Mouse (Mus musculus) urinary bladder, postnatal 4 days (tissue): Measurements from ENCODE around the gene Isx.

Source experiments
- DNase-seq, 2 experiments: peaks; one replicate each; pipeline ENCODE4 v3.0.0; 2021 to 2022; ENCODE audit warnings: low spot score in 2 of 2

Gene Isx

DNA sequence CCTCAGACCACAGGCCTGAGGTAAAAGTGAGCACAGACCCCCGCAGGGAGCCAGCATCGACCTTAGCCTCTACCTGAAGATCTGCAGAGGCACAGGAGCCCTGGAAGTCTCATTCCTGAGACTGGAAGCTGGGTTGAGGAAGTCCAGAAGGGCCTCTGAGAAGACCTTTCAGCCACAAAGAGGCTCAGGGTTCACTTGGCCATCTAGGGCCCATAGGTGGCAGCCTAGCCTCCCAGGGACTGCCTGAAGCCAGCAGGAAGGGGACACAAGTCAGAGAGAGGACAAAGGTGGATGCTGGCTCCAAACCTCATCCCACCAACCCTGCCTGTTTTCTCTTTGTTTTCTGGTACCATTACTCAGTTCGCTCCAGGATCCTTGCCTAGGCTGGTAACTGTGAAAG lies at the start of gene Isx:
TSS of gene Isx (plus strand) at position 234 of the 400 bp plus-strand sequence.
- no peak for DNase-seq

DNA sequence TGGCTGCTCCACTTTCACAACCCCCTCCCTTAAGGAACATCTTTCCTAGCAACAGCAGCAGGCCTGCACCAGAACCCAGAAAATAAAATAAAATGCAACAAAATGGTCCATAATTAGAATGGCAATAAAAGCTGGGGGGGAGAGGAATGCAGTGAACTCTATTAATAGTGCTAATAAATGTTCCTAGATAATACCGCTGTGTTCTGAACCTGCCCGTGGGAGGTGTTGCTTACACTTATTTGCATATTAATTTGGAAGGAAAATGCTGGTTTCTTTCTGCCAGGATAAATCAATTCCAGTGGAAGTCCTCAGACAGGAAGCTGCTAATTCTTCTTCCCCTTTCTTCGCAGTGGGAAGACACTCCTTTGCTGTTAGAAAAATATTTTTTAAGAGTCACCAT lies 45.3 kb upstream of the Isx start:
- no peak for DNase-seq

DNA sequence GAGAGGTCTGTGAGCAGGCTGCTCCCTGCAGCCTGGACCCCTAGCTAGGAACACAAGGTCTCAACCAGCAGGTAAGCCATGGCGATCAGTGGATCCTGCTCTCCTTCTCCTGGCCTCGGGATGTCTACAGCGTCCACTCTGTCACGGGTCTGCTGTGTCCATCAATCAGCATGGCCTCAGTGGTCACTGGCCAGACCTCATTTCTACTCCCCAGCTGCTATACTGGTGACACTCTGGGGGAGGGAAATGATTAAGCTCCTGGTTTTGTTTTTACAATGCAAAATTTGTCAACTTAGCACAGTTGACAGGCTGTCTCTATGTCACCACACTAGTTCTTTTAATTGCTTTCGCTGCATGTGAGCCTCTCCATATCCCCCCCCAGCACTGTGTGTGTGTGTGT lies 41.7 kb upstream of the Isx start:
- no peak for DNase-seq

DNA sequence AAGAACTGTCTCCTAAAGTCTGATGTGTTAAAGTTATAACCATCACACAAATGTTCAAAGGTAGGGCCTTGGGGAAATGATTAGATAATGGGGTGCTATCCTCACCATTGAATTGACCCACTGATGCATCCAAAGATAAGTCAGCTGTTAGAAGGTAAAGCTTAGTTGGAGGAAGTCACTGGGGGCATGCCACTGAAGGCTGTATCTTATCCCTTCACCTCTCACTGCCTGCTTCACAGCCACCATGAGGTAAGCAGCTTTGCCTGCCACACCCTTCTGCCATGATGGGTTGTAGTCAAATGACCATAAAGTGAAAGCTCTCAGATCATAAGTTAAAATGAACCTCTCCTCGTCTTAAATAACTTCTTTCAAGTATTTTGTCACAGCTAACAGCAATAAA lies 38.7 kb upstream of the Isx start:
- no peak for DNase-seq

DNA sequence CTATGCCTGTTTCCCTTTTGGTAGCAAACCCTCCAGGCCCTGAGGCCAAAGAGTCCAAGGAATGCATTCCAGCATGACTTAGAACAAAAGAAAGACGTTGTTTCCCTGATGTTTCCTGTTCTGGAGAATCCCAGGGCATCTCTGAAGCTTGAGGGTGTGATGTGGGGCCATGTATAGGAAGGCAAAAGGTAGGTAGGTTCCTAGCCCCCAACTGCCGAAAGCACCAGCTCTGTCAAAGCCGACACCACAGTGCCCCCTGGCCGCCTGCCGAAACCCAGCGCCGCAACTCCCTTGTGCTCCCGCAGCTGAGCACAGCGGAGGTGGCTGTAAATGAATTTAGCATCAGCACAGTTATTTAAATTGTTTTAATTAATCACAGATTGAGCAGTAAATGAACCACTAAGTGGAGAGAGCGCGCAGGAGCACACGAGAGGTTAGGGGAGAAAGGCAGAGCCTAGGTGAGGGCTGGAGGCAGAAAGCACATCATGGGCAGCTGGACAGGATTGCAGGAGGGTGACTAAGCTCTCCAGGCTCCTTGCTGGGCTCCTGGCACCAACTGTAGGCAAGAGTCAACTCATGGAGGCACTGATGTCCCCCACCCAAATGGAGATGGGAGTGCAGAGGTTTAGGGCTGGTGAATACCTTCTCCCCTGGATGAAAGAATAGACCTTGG lies 25.5 kb upstream of the Isx start:
- peak in 1 of 2 experiments; percentile 57 for DNase-seq

DNA sequence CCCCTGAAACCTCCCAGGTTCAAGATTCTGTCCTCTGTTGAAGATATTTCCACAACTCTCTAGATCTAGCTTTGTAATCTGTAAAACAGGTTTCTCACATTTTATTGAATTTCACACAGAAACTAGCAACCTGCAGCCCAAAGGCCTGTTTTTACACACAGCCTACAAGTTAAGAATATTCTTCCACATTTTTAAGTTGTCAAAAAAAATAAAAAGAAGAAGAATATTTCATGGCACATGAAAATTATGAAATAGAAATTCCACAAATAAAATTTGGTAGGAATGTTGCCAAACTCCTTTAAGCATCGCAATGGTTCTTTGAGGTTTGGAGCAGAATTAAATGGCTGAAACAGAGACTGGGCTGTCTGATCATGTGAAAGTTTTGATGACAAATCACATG lies 24.3 kb upstream of the Isx start:
- no peak for DNase-seq

DNA sequence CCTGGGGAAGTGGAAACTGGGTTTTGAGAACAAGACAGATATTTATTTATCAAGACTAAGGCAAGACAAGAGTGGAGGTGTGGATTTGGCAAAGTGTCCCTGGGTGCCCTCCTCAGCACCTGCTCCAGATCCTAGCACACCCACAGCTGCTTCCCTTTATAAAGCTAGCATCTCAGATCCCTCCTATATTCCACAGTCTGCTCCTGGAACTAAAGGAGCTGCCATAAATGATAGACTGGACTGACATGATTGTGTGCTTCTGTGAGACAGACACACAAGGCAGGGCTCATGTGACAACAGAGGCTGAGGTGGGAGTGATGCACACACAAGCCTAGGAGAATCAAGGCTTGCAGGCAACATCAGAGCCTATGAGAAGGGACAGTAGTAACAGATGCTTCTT lies 22.0 kb upstream of the Isx start:
- no peak for DNase-seq

DNA sequence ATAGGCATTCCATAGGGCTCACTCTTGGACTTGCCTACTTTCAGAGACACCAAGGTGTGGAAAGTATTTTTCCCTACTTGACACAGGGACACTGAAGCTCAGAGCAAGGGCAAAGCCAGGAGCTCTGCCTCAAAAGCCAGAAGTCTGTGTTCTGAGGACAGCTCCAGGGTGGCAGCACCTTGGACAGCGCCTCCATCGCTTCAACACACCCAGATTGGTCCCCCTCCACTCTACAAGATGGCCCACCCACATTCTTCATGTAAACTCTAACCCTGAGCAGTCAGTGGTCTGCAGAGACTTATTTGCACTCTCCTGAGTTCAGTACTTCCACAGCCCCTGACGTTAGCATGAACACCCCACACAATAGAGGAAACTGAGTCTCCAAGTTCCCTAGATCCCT lies 21.1 kb upstream of the Isx start:
- DNase-seq: no peak

DNA sequence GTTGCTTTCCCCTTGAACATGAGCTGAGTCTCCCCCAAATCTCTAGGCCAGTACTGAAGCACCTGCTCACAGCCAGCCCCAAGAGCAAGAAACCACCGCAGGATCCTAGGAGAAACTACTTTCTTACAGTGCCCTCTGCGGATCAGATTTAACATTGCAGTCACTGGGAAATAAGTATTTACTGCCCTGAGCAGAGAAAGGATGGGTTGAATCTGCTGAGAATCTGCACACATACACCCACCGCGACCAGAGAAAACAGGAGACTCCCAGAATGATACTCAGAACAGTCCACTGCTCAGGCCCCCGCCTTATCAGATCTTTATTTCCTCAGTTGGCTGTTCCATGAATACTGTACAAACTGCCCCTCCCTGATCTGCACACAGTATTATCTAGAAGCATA lies 19.5 kb upstream of the Isx start:
- no peak for DNase-seq

DNA sequence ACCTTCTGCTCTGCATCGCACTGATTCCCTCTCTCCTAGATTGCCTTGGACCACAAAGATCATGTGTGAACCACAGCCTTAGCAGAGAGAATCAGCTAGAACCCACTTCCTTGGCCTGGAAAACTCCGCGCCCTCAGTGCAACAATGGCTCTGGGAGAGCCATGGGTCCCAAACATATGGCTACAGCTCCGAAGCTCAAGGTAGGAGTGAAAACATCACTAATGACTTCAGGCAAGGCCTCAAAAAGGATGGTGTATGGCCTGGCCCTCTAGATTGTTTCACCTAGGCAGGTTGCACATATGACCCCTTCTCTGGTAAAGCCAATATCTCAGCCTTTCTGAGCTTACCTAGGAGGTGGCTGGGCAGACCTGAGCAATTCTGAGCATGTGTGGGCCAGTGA lies 18.2 kb upstream of the Isx start:
- peak in 1 of 2 experiments; percentile 40 for DNase-seq

DNA sequence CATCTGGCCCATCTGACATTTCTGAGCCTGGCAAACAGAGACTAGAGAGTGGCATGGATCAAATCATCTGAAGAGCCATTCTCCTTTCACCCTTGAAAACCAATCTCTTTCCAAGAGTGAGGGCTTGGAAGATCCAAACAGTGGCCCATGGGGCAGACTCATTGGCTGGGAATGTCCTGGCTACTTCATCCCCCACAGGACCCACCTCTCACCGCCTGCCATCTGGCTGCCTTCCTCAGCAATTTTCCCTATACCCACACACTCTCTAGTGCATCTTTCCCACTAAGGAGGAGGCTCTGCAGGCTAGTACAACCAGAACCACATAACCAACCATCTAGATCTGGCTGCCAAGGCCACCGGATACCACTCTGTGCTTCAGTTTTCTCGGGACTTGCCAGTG lies 17.6 kb upstream of the Isx start:
- peak in 1 of 2 experiments; percentile 34 for DNase-seq

DNA sequence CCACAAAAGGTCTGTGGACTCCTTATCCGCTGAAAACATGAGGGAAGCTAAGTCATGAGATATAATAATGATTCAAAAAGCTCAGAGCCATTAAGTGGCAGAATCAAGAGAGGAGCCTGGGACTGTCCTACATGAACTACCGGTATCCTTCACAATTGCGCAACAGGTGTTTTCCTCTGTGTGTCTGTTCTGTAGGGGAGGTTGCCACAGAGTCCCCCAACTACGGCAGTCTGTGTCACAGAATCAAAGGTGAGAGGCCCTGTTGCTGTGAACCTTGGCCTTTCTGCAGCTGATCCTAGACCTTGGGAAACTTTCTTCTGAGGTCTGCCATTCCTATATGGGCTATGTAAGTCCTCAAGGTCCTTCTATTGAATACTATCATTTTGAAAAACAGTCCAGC lies 13.7 kb upstream of the Isx start:
- DNase-seq: peak in 1 of 2 experiments; percentile 40

DNA sequence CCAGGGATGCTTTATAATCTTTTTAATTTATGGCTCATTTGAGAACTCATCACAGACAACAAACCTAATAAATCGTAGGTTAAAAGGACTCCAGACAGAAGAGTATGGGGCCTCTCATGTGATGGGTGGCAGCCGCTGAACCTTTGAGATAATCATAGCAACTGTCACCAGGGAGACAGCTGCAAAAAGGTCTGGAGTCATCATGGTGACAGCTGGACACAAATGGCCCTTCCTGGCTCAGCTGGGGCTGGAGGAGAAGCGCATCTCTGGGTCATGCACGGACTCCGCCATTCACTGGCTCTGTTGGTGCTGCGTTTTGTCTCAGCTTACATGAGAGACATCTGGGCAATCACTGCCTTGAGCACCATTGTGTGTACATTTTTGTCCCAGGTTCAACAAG lies 12.5 kb upstream of the Isx start:
- no peak for DNase-seq

DNA sequence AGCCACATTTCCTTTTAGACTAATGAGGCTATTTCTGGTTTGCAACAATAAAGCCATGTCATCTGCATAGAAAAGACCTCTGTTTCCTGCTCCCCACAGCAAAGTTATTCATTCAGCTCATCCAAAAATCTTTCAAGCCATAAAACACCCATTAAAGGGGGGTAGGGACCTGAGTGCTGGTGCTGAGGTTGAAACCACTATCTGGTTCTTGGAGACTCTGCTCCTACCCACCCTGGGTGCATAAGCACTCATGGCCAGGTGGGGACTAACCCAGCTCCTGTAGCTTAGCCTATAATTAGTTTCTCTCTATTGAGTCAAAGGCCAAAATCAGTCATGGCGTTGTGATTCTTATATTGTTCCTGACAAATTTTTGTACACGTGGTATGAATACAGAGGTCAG lies 10.4 kb upstream of the Isx start:
- no peak for DNase-seq

DNA sequence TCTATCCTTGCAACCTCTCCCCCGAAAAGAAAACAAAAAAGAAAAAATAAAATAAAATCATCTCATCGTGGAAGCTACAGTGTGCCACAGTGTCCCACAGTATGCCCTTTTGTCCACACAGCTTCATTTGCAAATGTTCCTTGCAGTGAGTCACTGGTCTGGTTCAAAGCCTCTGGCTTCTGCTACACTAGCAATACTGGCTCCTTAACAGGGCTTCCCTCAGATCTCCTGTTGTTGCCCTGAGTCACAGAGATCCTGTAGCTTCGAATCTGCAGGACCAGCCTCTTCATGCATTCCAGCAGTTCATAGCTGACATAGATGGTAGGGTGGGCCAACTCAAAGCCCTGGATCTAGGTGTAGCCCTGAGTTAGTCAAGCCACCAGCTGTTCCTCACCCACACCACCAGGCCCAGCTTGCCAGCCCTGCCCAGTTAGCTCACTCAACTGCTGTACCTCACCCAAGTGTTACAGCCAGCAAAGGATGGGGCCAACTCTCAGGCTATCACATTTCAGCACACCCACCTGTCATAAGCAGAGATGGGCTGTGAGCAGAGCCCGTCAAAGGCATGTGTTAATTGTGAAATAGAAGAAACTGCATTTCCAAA lies 2.5 kb upstream of the Isx start:
- DNase-seq: no peak

DNA sequence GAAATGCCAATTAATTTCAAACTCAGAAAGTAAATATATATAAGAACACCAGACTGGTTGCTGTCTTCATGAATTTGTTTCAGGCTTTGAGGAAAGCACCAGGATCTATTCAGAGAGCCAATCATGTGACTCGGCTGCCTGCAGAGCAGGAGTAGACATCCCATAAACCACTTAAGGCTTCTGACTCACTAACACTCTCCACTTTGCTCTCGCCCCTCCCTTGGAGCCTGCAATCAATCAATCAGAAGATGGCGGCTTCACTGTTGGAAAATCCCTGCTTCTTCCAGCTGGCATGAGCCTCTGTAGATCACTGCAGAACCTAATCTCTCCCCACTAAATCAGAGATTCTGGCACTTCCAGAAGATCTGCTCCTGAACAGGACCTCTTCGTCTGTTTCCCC lies 1.3 kb upstream of the Isx start:
- no peak for DNase-seq

DNA sequence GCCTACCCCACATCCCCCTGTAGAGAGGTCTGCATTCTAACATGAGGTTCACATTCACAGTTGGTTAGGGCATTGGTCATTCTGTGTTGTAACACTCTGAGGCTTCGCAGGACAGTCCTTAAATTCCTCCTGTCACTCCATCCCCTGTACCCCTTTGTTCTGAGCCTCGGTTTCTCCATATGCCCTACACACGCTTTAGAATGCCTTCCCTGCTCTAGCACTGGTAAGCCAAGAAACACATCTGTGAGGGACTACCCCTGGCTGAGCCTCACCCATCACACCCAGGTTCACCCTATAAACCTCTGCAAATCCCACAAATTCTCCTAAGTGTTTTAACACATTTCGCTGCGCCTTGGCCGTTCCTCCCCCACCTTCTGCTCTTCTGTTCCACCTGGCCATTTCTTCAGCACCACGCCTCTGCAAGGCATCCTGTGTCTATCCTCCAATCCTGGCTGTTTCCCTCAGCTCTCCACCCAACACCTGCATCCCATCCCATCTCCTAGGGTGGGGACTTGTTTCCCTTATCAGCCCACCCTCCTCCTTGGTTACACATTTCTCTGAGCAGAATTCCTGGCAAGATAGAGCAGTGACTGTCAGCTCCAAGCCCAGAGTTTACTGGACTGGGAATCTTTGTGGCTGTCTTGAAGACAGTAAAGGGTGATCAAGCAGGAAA lies 686 bp upstream of the Isx start:
- no peak for DNase-seq

DNA sequence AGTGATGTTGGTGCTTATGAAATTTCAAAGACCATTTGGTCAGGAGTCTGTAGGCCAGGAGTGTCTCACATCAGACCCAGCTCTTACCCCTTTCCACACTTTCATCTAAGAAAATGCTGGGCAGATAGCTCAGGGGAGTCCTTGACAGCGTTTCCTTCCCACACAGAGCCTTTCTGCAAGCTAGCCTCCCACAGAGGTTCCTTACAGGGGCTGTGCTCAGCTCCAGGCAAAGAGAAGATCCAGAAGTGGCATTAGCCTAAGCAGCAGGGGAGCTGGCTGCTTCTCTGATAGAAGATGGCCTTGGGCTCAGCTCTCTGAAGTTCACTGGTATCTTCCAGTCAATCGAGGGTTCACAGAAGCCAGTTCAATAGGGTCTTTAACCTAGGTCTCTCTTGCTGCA lies 1.6 kb downstream of the Isx start:
- DNase-seq: no peak

DNA sequence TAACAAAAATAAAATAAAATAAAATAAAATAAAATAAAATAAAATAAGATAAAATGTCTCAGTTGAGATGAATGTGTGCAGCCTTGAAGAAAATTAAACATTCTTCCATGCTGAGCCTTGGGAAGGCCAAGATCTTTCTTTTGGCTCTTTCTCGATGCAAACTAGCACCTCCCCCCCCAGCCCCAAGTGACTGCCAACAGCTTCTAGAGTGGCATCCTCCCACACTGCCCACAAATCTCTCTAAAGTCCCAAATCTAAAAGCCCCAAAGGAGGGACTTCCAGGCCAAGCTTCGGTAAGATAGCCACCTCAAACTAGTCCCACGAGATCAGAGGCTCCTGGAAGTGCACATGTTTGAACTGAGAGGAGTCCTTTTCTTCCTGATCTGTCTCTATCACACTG lies 5.7 kb downstream of the Isx start:
- DNase-seq: no peak

DNA sequence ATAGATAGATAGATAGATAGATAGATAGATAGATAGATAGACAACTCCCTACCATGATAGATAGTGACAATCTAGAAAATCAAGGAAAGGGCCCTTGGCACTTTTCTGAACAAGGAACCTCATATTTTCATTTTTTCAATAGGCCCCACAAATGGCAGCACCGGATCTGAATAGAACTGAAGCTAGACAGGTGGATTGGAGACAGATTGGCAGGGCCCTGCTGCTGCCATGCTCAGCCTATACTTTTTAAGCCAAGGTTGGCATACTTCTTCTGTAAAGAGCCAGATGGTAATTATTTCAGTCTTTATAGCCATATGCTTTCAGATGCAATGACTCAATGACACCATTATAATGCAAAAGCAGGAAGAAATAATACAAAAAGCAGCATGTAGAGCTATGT lies 15.8 kb downstream of the Isx start:
- no peak for DNase-seq

DNA sequence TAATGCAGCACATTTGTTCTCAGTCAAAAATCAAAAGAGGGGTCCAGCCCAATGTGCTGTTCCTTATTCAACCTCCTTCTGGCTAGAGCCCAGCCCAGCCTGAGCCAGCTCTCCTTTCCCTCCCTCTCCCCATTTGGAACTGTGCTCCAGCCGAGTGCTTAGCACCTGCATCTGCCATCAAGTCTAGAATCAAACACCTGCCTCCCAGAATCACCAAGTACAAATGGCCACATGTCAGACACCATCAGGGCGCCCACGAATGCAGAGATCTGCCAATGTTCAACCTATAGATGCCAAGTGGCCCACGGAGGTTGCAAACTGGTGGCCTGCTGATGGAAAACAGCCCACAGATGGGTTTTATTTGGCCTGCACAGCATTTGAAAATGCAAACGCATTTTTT lies 18.1 kb downstream of the Isx start:
- DNase-seq: no peak

DNA sequence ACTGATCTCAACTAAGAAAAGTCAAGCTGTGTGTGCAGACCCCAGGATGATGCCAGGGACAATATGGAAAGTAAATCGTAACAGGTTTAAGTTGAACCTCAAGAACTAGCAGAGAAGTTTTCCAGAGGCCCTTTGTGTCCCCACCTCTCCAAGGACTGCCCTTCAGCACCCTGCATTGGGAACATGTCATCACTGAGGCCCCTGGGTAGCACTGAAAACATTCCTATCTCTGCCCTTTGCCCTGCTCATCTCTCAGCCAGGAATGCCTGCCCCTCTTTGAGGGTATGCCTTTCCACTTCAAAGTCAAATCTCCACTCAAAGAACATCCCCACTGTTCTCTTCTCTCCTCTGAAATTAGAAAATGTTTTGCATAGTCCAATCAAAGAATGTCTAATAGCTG lies 23.3 kb downstream of the Isx start:
- DNase-seq: no peak

DNA sequence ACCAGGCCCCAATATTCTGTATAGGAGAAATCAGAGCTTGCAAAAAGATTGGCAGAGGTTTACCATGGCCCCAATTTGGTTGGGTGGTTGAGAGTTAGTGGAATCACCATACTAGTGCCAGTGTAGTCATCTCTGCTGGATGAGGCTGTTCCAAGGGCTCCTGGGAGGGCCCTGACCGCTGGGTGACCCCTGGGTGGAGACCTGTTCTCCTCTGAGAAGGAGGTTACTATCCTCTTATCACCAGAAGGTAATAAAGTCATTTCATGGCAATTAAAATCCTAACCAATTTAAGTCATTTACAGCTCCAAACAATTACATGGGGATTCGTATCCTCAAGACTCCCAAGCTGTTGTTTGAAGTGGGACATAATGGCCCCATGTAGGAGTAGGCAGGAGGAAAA lies 24.3 kb downstream of the Isx start:
- DNase-seq: no peak

DNA sequence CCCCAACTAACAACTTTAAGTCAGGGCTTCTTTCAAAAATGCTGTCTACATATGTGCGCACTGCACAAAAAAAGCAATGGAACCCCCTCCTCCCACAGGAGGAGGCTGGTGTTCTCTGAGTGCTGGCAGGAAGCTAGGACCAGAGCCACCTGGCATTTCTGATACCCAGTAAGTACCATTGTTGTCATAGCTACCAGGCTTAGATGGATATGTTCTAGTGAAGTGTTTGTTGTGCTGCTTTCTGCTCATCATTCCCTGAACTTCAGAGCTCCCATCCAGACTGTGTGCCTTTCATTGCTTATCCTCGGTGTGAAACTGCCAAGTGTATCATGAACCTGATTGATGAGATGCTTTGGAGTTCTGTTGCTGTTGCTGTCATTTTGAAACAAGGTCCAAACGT lies 26.8 kb downstream of the Isx start:
- no peak for DNase-seq
